Mouse (Mus musculus): ENCODE results near the gene Rtl8b. TPM values are rescaled to one million over a fixed set of nuclear protein-coding genes. Genes with fewer than 3 reads are reported as not detected.
"Not testable (repeated sequence)": the region's sequence is repeated elsewhere in the genome, so short reads cannot be mapped to it uniquely, and the experiment has no call there.

Gene Rtl8b
- polyA plus RNA-seq, 1 experiment from 2014 or later = 38.5 TPM

DNA sequence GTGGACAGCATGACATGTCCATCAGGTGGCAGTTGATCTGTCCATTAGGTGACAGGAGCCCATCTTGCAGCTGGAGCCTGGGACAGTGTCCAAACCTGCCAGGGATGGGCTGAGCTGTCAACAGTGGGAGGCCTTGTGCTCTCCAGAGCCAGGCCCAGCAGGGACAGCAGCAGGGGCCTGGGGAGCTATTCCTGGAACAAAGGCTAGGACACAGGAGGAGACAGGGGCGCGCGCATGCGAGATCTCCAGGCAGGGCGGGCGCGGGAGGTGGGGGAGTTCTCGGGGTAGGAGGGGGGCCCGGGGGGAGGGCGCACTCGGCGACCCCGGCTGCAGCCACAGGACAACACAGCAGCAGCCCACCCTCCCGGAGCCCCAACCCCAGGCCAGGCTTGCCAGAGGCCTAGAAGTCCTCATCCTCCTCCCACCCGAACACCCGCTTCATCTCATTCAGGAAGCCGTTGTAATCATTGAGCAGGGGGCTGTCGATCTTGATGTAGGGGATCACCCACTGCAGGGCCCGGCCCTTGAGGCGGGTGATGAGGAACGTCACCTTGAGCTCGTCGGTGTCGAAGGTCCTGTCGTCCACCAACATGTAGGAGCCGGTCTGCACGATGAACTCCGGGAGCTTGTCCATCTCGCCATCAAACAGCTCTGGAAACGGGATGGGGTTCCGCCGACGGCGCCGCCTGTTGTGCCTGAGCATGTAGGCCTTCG lies 494 bp downstream of the Rtl8b start:
- not testable (repeated sequence) for H3K36me3 ChIP-seq (replicated peaks); H3K27ac ChIP-seq; H3K4me1 ChIP-seq; H3K27me3 ChIP-seq (ENCODE audit: poor library complexity, severe bottlenecking); H3K9me3 ChIP-seq; DNase-seq (ENCODE audit: extremely low spot score, low spot score)
- H3K4me3 ChIP-seq = peak overlapping the region; percentile 42
- WGBS = no CpG with 5 or more reads among the region's 36 CpGs

DNA sequence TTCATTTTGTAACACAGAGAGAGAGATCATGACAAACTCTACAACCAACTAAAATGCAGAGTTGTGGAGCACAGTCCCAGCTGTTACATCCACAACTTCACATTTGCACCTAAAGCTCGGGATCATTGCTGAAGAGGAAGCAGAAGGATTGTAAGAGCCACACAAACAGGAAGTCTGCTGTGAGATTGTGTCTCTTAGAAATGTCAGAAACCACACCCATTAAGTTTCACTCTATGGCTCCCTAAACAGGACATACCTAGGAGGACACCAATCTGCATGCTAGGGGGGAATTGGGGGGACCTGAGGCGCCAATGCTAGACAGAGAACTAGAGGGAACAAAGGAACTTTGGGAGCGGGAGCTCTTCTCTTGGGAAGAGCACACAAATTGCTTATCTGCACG lies 17.3 kb downstream of the Rtl8b start:
- not testable (repeated sequence) for H3K27me3 ChIP-seq (ENCODE audit: poor library complexity, severe bottlenecking); H3K4me3 ChIP-seq; H3K9me3 ChIP-seq; H3K4me1 ChIP-seq; H3K36me3 ChIP-seq (replicated peaks); DNase-seq (ENCODE audit: extremely low spot score, low spot score); H3K27ac ChIP-seq
- 74% methylated on average over 4 of the region's 4 CpGs for WGBS

GRCm38 (mm10) chrX:53645885-53646284 lies 24.3 kb downstream of the Rtl8b start:
- Histone ChIP-seq H3K27ac (no peak overlapping the region), H3K4me3 (no peak overlapping the region), H3K9me3 (no peaks in the 10 kb centered on the region), H3K36me3 (replicated peaks) (no peaks in the 10 kb centered on the region), H3K4me1 (no peaks in the 10 kb centered on the region), H3K27me3 (ENCODE audit: poor library complexity, severe bottlenecking) (no peaks in the 10 kb centered on the region)
- WGBS = 93% methylated on average over 6 of the region's 6 CpGs
- no peak for DNase-seq (ENCODE audit: extremely low spot score, low spot score)

DNA sequence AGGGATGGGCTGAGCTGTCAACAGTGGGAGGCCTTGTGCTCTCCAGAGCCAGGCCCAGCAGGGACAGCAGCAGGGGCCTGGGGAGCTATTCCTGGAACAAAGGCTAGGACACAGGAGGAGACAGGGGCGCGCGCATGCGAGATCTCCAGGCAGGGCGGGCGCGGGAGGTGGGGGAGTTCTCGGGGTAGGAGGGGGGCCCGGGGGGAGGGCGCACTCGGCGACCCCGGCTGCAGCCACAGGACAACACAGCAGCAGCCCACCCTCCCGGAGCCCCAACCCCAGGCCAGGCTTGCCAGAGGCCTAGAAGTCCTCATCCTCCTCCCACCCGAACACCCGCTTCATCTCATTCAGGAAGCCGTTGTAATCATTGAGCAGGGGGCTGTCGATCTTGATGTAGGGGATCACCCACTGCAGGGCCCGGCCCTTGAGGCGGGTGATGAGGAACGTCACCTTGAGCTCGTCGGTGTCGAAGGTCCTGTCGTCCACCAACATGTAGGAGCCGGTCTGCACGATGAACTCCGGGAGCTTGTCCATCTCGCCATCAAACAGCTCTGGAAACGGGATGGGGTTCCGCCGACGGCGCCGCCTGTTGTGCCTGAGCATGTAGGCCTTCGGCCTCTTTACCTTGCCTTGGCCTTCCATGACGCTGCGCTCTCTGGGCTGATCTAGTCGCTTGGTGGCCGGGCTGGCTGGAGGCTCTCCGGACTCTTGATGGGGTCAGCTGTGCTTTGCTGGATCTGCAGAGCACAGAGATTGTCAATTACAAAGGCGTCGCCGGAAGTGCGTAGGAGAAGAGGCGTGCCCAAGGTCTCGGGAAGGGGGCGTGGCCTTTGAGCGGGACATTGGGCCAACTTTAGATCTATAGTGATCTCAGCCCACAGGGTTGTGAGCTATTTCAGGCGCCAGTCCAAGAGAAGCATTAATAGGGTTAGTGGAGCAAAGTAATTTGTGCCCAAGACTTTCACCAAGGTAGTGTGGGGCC lies 26.9 kb downstream of the Rtl8b start, which contains the start of gene Rtl8a:
TSS of gene Rtl8a (minus strand) at position 703 of the 982 bp plus-strand sequence.
- Histone ChIP-seq H3K27ac (peak within 1 kb of the TSS; percentile 53; the same call in 1 of the 2 replicates), H3K4me3 (peak within 1 kb of the TSS; percentile 40)
- not testable (repeated sequence) for H3K4me1 ChIP-seq; H3K9me3 ChIP-seq; H3K36me3 ChIP-seq (replicated peaks); H3K27me3 ChIP-seq (ENCODE audit: poor library complexity, severe bottlenecking)
- DNase-seq (ENCODE audit: extremely low spot score, low spot score) = peak; percentile 69
- 22% methylated on average over 12 of the region's 50 CpGs for WGBS

- H3K27me3 ChIP-seq (ENCODE audit: poor library complexity, severe bottlenecking); H3K9me3 ChIP-seq; H3K36me3 ChIP-seq (replicated peaks); H3K4me1 ChIP-seq; DNase-seq (ENCODE audit: extremely low spot score, low spot score); H3K27ac ChIP-seq: not testable (repeated sequence)
- WGBS = 54% methylated on average over 3 of the region's 4 CpGs
- peak overlapping the region; percentile 30; the same call in 1 of the 2 replicates for H3K4me3 ChIP-seq
Measured at GRCm38 (mm10) chrX:53642604-53642979, 27.6 kb downstream of the Rtl8b start.

DNA sequence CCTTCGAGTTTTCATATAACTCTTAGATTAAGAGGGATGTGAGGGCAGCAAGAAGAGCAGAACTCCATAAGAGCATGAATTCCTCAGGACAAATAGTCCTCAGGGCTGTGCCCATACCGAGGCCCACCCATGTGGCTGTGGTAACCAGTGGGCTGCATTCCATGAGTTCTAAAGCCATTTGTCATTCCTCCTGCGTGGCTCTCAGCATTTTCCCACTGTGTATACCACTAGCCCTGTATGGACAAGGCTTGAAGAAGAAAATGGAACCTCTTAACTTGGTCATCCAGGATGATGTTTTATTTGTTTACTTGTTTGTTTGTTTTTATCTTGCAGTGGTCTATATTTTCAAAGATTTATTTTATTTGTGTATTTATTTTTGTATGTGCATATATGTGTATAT lies 32.1 kb downstream of the Rtl8b start:
- H3K36me3 ChIP-seq (replicated peaks); H3K27me3 ChIP-seq (ENCODE audit: poor library complexity, severe bottlenecking); DNase-seq (ENCODE audit: extremely low spot score, low spot score); H3K9me3 ChIP-seq; H3K4me1 ChIP-seq; H3K27ac ChIP-seq; H3K4me3 ChIP-seq: not testable (repeated sequence)
- WGBS = 78% methylated on average over 3 of the region's 3 CpGs

Other genes starting within 250 kb of the Rtl8b start
- not detected in 2 replicates for gene Etd, start 235.5 kb downstream of the Rtl8b start, polyA plus RNA-seq (2016; fragmentation: Nextera tagmentation; extraction: Ambion mirVana)
- 23.0 and 26.4 TPM in 2 replicates for gene Rtl8c, start 62.4 kb downstream of the Rtl8b start, polyA plus RNA-seq (2016; fragmentation: Nextera tagmentation; extraction: Ambion mirVana)
- not detected in 2 replicates for gene Gm14597, start 61.4 kb downstream of the Rtl8b start, polyA plus RNA-seq (2016; fragmentation: Nextera tagmentation; extraction: Ambion mirVana)
- gene Rtl8a, start 26.7 kb downstream of the Rtl8b start, polyA plus RNA-seq (2016; fragmentation: Nextera tagmentation; extraction: Ambion mirVana) = 39.4 and 41.0 TPM in 2 replicates
- 0.22 and 0.42 TPM in 2 replicates for gene 4930502E18Rik, start 54.4 kb upstream of the Rtl8b start, polyA plus RNA-seq (2016; fragmentation: Nextera tagmentation; extraction: Ambion mirVana)
- not detected in 2 replicates for gene 1700013H16Rik, start 87.4 kb upstream of the Rtl8b start, polyA plus RNA-seq (2016; fragmentation: Nextera tagmentation; extraction: Ambion mirVana)
- not detected in 2 replicates for gene Zfp36l3, start 106.0 kb upstream of the Rtl8b start, polyA plus RNA-seq (2016; fragmentation: Nextera tagmentation; extraction: Ambion mirVana)
- 0.58 and 0.60 TPM in 2 replicates for gene Xlr, start 127.3 kb upstream of the Rtl8b start, polyA plus RNA-seq (2016; fragmentation: Nextera tagmentation; extraction: Ambion mirVana)

All from forebrain, embryonic 10.5 days (tissue).